11 mouse cellular contexts compared by ENCODE assay signal in the genomic region with DNA sequence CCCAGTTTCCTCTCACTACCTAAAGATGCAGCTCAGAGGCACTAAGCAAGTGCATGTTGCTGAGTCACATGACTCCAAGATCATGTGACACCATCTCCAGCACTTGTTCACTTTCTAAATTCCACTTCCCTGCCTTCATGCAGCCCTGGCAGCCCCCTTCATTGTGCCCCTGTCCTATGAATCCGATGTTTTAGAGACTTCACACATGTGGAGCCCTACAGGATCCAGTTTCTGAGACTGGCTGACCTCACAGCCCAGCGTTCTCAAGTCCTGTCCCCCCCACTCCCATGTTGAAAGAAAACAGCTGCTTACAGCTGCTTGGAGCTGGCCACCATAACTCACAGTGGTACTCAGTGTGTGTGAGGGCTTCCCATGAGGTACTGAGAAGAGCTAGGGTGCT. TPM values are rescaled to one million over a fixed set of nuclear protein-coding genes. Genes with fewer than 3 reads are reported as not detected.
A peak's percentile ranks its signal among the peaks of the same experiment; 100 is the strongest.
DNase-seq lines count a peak whose midpoint lies in the region; ATAC-seq and TF ChIP-seq lines count a peak whose summit lies in the region.
"Had no signal": no experiment of that assay in that cellular context is flagged by ENCODE, and none has a peak within 500 bp of the region (broad histone marks: within the 10 kb centered on the region; RNA-seq: fewer than 3 reads in every experiment).

No protein-coding gene starts in this region.

- peaks cover 23% of the 10 kb centered on the region for H3K4me1 ChIP-seq in heart, embryonic 11.5 days (ENCODE audit: control insufficient read depth, insufficient read depth, low read length)
- peaks cover 14 to 31% of the 10 kb centered on the region in 2 experiments for H3K4me1 ChIP-seq in MEL (ENCODE audit: control insufficient read depth in 1 of 2, insufficient read depth in 2 of 2, low read length in 2 of 2)
- H3K4me1 ChIP-seq in lung, embryonic 16.5 days (replicated peaks; ENCODE audit: control insufficient read depth, insufficient read depth, low read length): peaks cover 15% of the 10 kb centered on the region
- no peaks in the 10 kb centered on the region; the same call in 1 of the 2 replicates for H3K4me1 ChIP-seq in midbrain, embryonic 11.5 days (ENCODE audit: control insufficient read depth, insufficient read depth, low read length)

- H3K27ac ChIP-seq in heart, embryonic 11.5 days (ENCODE audit: low read depth, low read length): no peak overlapping the region
- H3K27ac ChIP-seq in MEL (ENCODE audit: control insufficient read depth, low read depth, low read length): no peak overlapping the region
- peak overlapping the region; percentile 63; the same call in 1 of the 2 replicates for H3K27ac ChIP-seq in lung, embryonic 16.5 days (ENCODE audit: low read length)
- H3K27ac ChIP-seq in midbrain, embryonic 11.5 days (ENCODE audit: low read depth, low read length): no peak overlapping the region

- intact Hi-C loops in heart, postnatal 36 days (cut with DNase I): no loop called here
- intact Hi-C loops in gastrocnemius, postnatal 36 days (cut with DNase I): no loop called here

- no peak overlapping the region for H3K9ac ChIP-seq in heart, embryonic 11.5 days (ENCODE audit: low read depth, low read length)
- no peak overlapping the region for H3K9ac ChIP-seq in MEL (ENCODE audit: control insufficient read depth, low read depth, low read length, poor library complexity, severe bottlenecking)
- H3K9ac ChIP-seq in lung, embryonic 16.5 days (ENCODE audit: low read length): no peak overlapping the region
- no peak overlapping the region for H3K9ac ChIP-seq in midbrain, embryonic 11.5 days (ENCODE audit: low read length)

- H3K27me3 ChIP-seq in heart, embryonic 11.5 days (ENCODE audit: control insufficient read depth, insufficient read depth, low read length): no peaks in the 10 kb centered on the region
- H3K27me3 ChIP-seq in MEL (ENCODE audit: control insufficient read depth in 1 of 2, insufficient read depth in 2 of 2, low read length in 2 of 2): no peaks in the 10 kb centered on the region
- no peaks in the 10 kb centered on the region for H3K27me3 ChIP-seq in lung, embryonic 16.5 days (ENCODE audit: control insufficient read depth, insufficient read depth, low read depth, low read length)
- H3K27me3 ChIP-seq in midbrain, embryonic 11.5 days (ENCODE audit: control insufficient read depth, insufficient read depth, low read length): no peaks in the 10 kb centered on the region

- no peak for ATAC-seq in heart, embryonic 11.5 days (replicated peaks; ENCODE audit: insufficient number of reproducible peaks, low FRiP score, low TSS enrichment)
- peak; percentile 83 for ATAC-seq in lung, embryonic 16.5 days (ENCODE audit: low read depth)
- no peak for ATAC-seq in midbrain, embryonic 11.5 days (ENCODE audit: low FRiP score)

- no peak overlapping the region for H3K4me3 ChIP-seq in heart, embryonic 11.5 days (ENCODE audit: low read depth, low read length)
- H3K4me3 ChIP-seq in MEL (ENCODE audit: control insufficient read depth in 1 of 2, insufficient read depth in 1 of 2, low read depth in 2 of 2, low read length in 2 of 2): no peak overlapping the region
- no peak overlapping the region for H3K4me3 ChIP-seq in lung, embryonic 16.5 days (ENCODE audit: low read length)
- no peak overlapping the region for H3K4me3 ChIP-seq in midbrain, embryonic 11.5 days (ENCODE audit: low read depth, low read length)

- TF ChIP-seq POLR2A in MEL (IDR thresholded peaks at IDR 0.05; ENCODE audit: control insufficient read depth in 1 of 2, insufficient read depth in 1 of 2, low read depth in 1 of 2, low read length in 2 of 2, poor library complexity in 1 of 2): no peak

- WGBS in heart, embryonic 11.5 days (ENCODE audit: insufficient replicate concordance): 66% methylated on average over 2 of the region's 2 CpGs
- 45% methylated on average over 2 of the region's 2 CpGs for WGBS in lung, embryonic 16.5 days
- WGBS in midbrain, embryonic 11.5 days: 89% methylated on average over 2 of the region's 2 CpGs

- peak; percentile 76 to 82 for DNase-seq in heart, adult 18-20 months
- peak; percentile 48 for DNase-seq in MEL (ENCODE audit: low read depth, low spot score)
- peak; percentile 42 to 59 for DNase-seq in heart, postnatal 36 days
- DNase-seq in cerebellum, adult 11-12 months: no peak
- DNase-seq in gastrocnemius, postnatal 36 days: no peak
- no peak for DNase-seq in midbrain, embryonic 11.5 days (ENCODE audit: low spot score, missing footprints)
- DNase-seq: adrenal gland, adult 2 months; embryo, embryonic 11 days; right cerebral cortex, postnatal 25 days had no signal

- no peaks in the 10 kb centered on the region for H3K79me2 ChIP-seq in MEL (ENCODE audit: control insufficient read depth, insufficient read depth, low read length, poor library complexity)

- TF ChIP-seq RAD21 in MEL (IDR thresholded peaks at IDR 0.05; ENCODE audit: low read depth, low read length): no peak

- no peaks in the 10 kb centered on the region for H3K9me3 ChIP-seq in heart, embryonic 11.5 days (replicated peaks; ENCODE audit: control insufficient read depth, low read length)
- H3K9me3 ChIP-seq in MEL (replicated peaks; ENCODE audit: insufficient read depth, low read length): no peaks in the 10 kb centered on the region
- no peaks in the 10 kb centered on the region for H3K9me3 ChIP-seq in lung, embryonic 16.5 days (ENCODE audit: control insufficient read depth, low read length)
- no peaks in the 10 kb centered on the region for H3K9me3 ChIP-seq in midbrain, embryonic 11.5 days (ENCODE audit: control insufficient read depth, low read length)

- H3K36me3 ChIP-seq in heart, embryonic 11.5 days (ENCODE audit: control insufficient read depth, insufficient read depth, low read length): no peaks in the 10 kb centered on the region
- peaks cover 0 to 13% of the 10 kb centered on the region in 2 experiments; a peak in 2 of 4 replicates for H3K36me3 ChIP-seq in MEL (ENCODE audit: control insufficient read depth in 1 of 2, insufficient read depth in 2 of 2, low read length in 2 of 2)
- no peaks in the 10 kb centered on the region for H3K36me3 ChIP-seq in lung, embryonic 16.5 days (ENCODE audit: control insufficient read depth, insufficient read depth, low read length)
- H3K36me3 ChIP-seq in midbrain, embryonic 11.5 days (ENCODE audit: control insufficient read depth, insufficient read depth, low read length): no peaks in the 10 kb centered on the region

- TF ChIP-seq EP300 in MEL (IDR thresholded peaks at IDR 0.05; ENCODE audit: low read depth in 1 of 2, low read length in 2 of 2): no peak

- H3K4me2 ChIP-seq in heart, embryonic 11.5 days: no peak overlapping the region
- no peak overlapping the region for H3K4me2 ChIP-seq in lung, embryonic 16.5 days (ENCODE audit: low read depth, low read length)
- H3K4me2 ChIP-seq in midbrain, embryonic 11.5 days: no peak overlapping the region

- no peak for TF ChIP-seq CTCF in MEL (IDR thresholded peaks at IDR 0.05 in 2 of 3, conservative IDR thresholded peaks at IDR 0.05 in 1 of 3; ENCODE audit: control insufficient read depth in 1 of 3, insufficient read depth in 1 of 3, low read depth in 2 of 3, low read length in 3 of 3, poor library complexity in 1 of 3, severe bottlenecking in 1 of 3)

TF ChIP-seq in MEL, 35 proteins besides CTCF, POLR2A, EP300 and RAD21:
- TF ChIP-seq KAT2A (conservative IDR thresholded peaks at IDR 0.05; ENCODE audit: low read depth, low read length): no peak
- 0 out of 2 replicates have a peak, but pooled peaks have one; percentile 28 for TF ChIP-seq MAX (IDR thresholded peaks at IDR 0.05; ENCODE audit: low read length)
- peak; percentile 46 to 85; a peak in 2 of 4 replicates for TF ChIP-seq USF2 (IDR thresholded peaks at IDR 0.05; ENCODE audit: borderline replicate concordance in 1 of 2, insufficient read depth in 1 of 2, low read depth in 1 of 2, low read length in 2 of 2)
- TF ChIP-seq USF1 (IDR thresholded peaks at IDR 0.05; ENCODE audit: low read depth, low read length): peak; percentile 89

RNA-seq across cellular contexts. Expression of a gene that starts 15.2 kb away (rescaled TPM):
- total RNA-seq in heart, adult 18-20 months (2021): 10 to 100 TPM; 77.1 to 83.0 TPM
- polyA plus RNA-seq in heart, embryonic 11.5 days (2014; fragmentation: Nextera tagmentation; extraction: Ambion mirVana): 94.9 and 101 TPM in 2 replicates
- 29.1 and 30.7 TPM in 2 replicates for total RNA-seq in MEL (2012; rRNA removed)
- 10 to 100 TPM in 1 of 2 experiments, not detected in 1; 60.4 TPM for polyA plus RNA-seq in MEL (2012; ENCODE audit: insufficient read depth in 1 of 2, insufficient read length in 2 of 2, low read depth in 1 of 2, low replicate concordance in 2 of 2, missing spikeins in 1 of 2)
- 10 to 100 TPM; 84.4 to 94.2 TPM for total RNA-seq in heart, postnatal 36 days (2021)
- polyA plus RNA-seq in lung, embryonic 16.5 days (2015; fragmentation: Nextera tagmentation; extraction: Ambion mirVana): 82.4 and 86.9 TPM in 2 replicates
- total RNA-seq in gastrocnemius, postnatal 36 days (2021): 10 to 100 TPM; 55.2 to 59.3 TPM
- polyA plus RNA-seq in midbrain, embryonic 11.5 days (2014; fragmentation: Nextera tagmentation; extraction: Ambion mirVana): 282 and 288 TPM in 2 replicates

RNA-seq across cellular contexts. Expression of a gene that starts 30.4 kb away (rescaled TPM):
- 10 to 100 TPM; 33.9 to 36.8 TPM for total RNA-seq in heart, adult 18-20 months (2021)
- polyA plus RNA-seq in heart, embryonic 11.5 days (2014; fragmentation: Nextera tagmentation; extraction: Ambion mirVana): 50.0 and 51.3 TPM in 2 replicates
- total RNA-seq in MEL (2012; rRNA removed): 19.3 and 25.7 TPM in 2 replicates
- 10 to 100 TPM in 1 of 2 experiments, not detected in 1; 46.5 TPM for polyA plus RNA-seq in MEL (2012; ENCODE audit: insufficient read depth in 1 of 2, insufficient read length in 2 of 2, low read depth in 1 of 2, low replicate concordance in 2 of 2, missing spikeins in 1 of 2)
- total RNA-seq in heart, postnatal 36 days (2021): 10 to 100 TPM; 38.4 to 40.6 TPM
- polyA plus RNA-seq in lung, embryonic 16.5 days (2015; fragmentation: Nextera tagmentation; extraction: Ambion mirVana): 45.7 and 47.0 TPM in 2 replicates
- 10 to 100 TPM; 34.9 to 38.0 TPM for total RNA-seq in gastrocnemius, postnatal 36 days (2021)
- 50.8 and 54.7 TPM in 2 replicates for polyA plus RNA-seq in midbrain, embryonic 11.5 days (2014; fragmentation: Nextera tagmentation; extraction: Ambion mirVana)

RNA-seq across cellular contexts. Expression of a gene that starts 30.4 kb away (rescaled TPM):
- total RNA-seq in heart, adult 18-20 months (2021): 10 to 100 TPM; 19.7 to 26.3 TPM
- 41.8 and 42.8 TPM in 2 replicates for polyA plus RNA-seq in heart, embryonic 11.5 days (2014; fragmentation: Nextera tagmentation; extraction: Ambion mirVana)
- total RNA-seq in MEL (2012; rRNA removed): 33.3 and 38.0 TPM in 2 replicates
- polyA plus RNA-seq in MEL (2012; ENCODE audit: insufficient read depth in 1 of 2, insufficient read length in 2 of 2, low read depth in 1 of 2, low replicate concordance in 2 of 2, missing spikeins in 1 of 2): 10 to 100 TPM in 1 of 2 experiments, not detected in 1; 24.0 TPM
- total RNA-seq in heart, postnatal 36 days (2021): 10 to 100 TPM; 19.5 to 20.4 TPM
- 50.2 and 50.7 TPM in 2 replicates for polyA plus RNA-seq in lung, embryonic 16.5 days (2015; fragmentation: Nextera tagmentation; extraction: Ambion mirVana)
- 10 to 100 TPM; 12.4 to 13.5 TPM for total RNA-seq in gastrocnemius, postnatal 36 days (2021)
- 62.2 and 64.1 TPM in 2 replicates for polyA plus RNA-seq in midbrain, embryonic 11.5 days (2014; fragmentation: Nextera tagmentation; extraction: Ambion mirVana)

Comparison
In these comparisons a context has a peak if more than half of its experiments do, and no peak if none do; other contexts are left out.
1. DNase-seq: peak in heart, adult 18-20 months (2 of 2), MEL (single experiment) and heart, postnatal 36 days (2 of 2); none in cerebellum, adult 11-12 months (single experiment), gastrocnemius, postnatal 36 days (0 of 2) and midbrain, embryonic 11.5 days (single experiment).